13 mouse cellular contexts compared by ENCODE assay signal in the genomic region with DNA sequence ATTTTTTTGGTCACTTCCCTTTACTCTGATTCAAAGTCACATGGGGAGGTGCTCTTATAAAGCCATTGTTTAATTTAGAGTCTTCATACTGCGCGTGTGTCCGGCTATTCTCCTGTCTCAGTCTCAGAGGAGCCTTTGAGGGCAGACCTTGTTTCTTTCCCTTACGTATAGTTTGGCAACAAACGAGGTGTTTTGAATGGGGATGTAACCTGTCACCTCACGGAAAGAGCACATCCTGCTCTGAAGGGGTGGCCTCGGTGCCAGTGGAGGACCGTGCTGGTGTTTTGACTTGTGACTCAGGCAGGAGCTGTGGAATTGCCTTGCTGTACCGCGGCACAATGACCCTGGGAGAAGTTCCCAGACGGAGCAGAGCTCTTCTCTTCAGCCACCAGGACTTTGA.
DNase-seq lines count a peak whose midpoint lies in the region; ATAC-seq and TF ChIP-seq lines count a peak whose summit lies in the region.
"Had no signal": no experiment of that assay in that cellular context is flagged by ENCODE, and none has a peak within 500 bp of the region (broad histone marks: within the 10 kb centered on the region; RNA-seq: fewer than 3 reads in every experiment).

No protein-coding gene starts in this region.

- H3K27me3 ChIP-seq in hindbrain, embryonic 10.5 days (ENCODE audit: insufficient read depth, poor library complexity, severe bottlenecking), result no peaks in the 10 kb centered on the region
- H3K27me3 ChIP-seq: neural tube, embryonic 13.5 days had no signal

- WGBS in hindbrain, embryonic 10.5 days, result 86% methylated on average over 11 of the region's 11 CpGs

- peaks cover 9% of the 10 kb centered on the region; the same call in 1 of the 2 replicates for H3K9me3 ChIP-seq in hindbrain, embryonic 10.5 days
- H3K9me3 ChIP-seq: neural tube, embryonic 13.5 days had no signal

- DNase-seq in left cerebral cortex, adult 2 months (ENCODE audit: extremely low spot score in 1 of 2, low spot score in 2 of 2), result no peak
- no peak for DNase-seq in left cerebral cortex, adult 11 months (ENCODE audit: low spot score)
- peak; percentile 40 for DNase-seq in lung, postnatal 10 days
- no peak for DNase-seq in hindbrain, embryonic 10.5 days (ENCODE audit: low spot score)
- no peak for DNase-seq in embryo, embryonic 10 days (ENCODE audit: low spot score)
- DNase-seq in urinary bladder, postnatal 25 days (ENCODE audit: low spot score), result no peak
- DNase-seq: cerebellum, postnatal 25 days had no signal

- no peak for TF ChIP-seq CTCF in left cerebral cortex, adult 2 months (IDR thresholded peaks at IDR 0.05)
- no peak for TF ChIP-seq CTCF in cortical plate, adult 2 months (IDR thresholded peaks at IDR 0.05; ENCODE audit: extremely low read depth, insufficient read depth, low read length)

- H3K4me1 ChIP-seq in cortical plate, adult 2 months (ENCODE audit: control insufficient read depth, insufficient read depth, low read length), result no peaks in the 10 kb centered on the region
- no peaks in the 10 kb centered on the region for H3K4me1 ChIP-seq in hindbrain, embryonic 10.5 days (replicated peaks)
- H3K4me1 ChIP-seq: neural tube, embryonic 13.5 days had no signal

- H3K36me3 ChIP-seq in hindbrain, embryonic 10.5 days, result no peaks in the 10 kb centered on the region
- H3K36me3 ChIP-seq: neural tube, embryonic 13.5 days had no signal

- no peak for TF ChIP-seq POLR2A in cortical plate, adult 2 months (IDR thresholded peaks at IDR 0.05; ENCODE audit: extremely low read depth, insufficient read depth, low read length)

- H3K27ac ChIP-seq in left cerebral cortex, adult 2 months, result peak overlapping the region; percentile 59
- H3K27ac ChIP-seq in cortical plate, adult 2 months (ENCODE audit: insufficient read depth, low read length), result peak overlapping the region; percentile 29; the same call in 1 of the 2 replicates
- H3K27ac ChIP-seq in hindbrain, embryonic 10.5 days, result no peak overlapping the region
- H3K27ac ChIP-seq: liver, embryonic 14.5 days; neural tube, embryonic 13.5 days had no signal

- peak; percentile 60 to 78 for ATAC-seq in hematopoietic stem cell, adult 5-6 weeks (replicated peaks in 1 of 2; ENCODE audit: insufficient read depth in 1 of 2, low FRiP score in 2 of 2, low TSS enrichment in 1 of 2, low read depth in 1 of 2, poor library complexity in 2 of 2, severe bottlenecking in 2 of 2)
- ATAC-seq: CD4-positive, CD25-positive, alpha-beta regulatory T cell, adult 4 months; forebrain, embryonic 16.5 days had no signal

- intact Hi-C loops in left cerebral cortex, adult 2 months (cut with DNase I), result no loop called here

- H3K4me3 ChIP-seq in left cerebral cortex, adult 2 months, result no peak overlapping the region
- no peak overlapping the region for H3K4me3 ChIP-seq in cortical plate, adult 2 months (ENCODE audit: insufficient read depth, low read length)
- no peak overlapping the region for H3K4me3 ChIP-seq in hindbrain, embryonic 10.5 days
- H3K4me3 ChIP-seq: neural tube, embryonic 13.5 days had no signal
